Mouse (Mus musculus) layer of hippocampus, postnatal 14 days (tissue): ENCODE results near the gene Lancl3. TPM values are rescaled to one million over a fixed set of nuclear protein-coding genes. Genes with fewer than 3 reads are reported as not detected.
"Not testable (repeated sequence)": the region's sequence is repeated elsewhere in the genome, so short reads cannot be mapped to it uniquely, and the experiment has no call there.

Source experiments
- DNase-seq, 2 experiments: peaks; one replicate each; pipeline ENCODE4 v3.0.0; 2021 to 2022; ENCODE audit warnings: low spot score in 2 of 2, mixed read lengths in 1 of 2
- total RNA-seq, 2 experiments: library from RNA; stranded (reverse); gene quantifications; 2 replicates each; pipeline ENCODE4 v1.2.3; 2021

The Lancl3 gene
- total RNA-seq, 2 experiments from 2014 or later, result 3.7 to 4.7 TPM

DNA sequence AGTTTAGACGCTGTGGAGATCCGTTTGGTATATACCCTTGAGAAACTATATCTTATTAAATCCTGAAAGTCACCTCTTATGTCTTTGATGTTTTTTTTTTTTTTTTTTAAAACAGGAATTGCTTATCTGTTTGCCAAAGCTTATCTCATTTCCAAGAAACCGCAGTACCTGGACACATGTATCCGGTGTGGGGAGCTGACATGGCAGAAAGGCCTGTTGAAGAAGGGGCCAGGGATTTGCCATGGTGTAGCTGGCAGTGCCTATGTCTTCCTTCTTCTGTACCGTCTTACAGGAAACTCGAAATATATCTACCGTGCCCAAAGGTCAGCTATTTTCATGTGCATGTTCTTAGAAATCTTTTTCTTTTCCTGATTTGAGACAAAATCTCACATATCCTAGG is 58.1 kb downstream of the Lancl3 start:
- DNase-seq, result no peak

DNA sequence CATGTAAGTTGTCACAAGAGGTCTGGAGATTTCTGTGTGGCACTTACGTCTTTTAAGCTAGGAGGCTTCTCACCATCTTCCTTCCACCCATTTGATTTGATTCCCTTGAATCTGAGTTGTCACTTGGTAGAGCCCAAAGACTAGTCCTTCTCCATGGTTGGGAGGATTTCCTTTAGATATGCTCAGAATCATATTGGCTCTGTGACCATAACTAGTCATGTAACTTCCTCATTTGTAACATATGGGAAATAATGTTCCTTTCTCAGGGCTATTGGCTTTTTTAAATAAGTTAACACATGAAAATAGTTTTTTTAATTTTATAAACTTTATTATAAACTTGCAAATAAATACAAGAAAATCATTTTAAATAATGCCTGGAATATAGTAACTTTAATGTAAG is 59.6 kb downstream of the Lancl3 start:
- no peak for DNase-seq

DNA sequence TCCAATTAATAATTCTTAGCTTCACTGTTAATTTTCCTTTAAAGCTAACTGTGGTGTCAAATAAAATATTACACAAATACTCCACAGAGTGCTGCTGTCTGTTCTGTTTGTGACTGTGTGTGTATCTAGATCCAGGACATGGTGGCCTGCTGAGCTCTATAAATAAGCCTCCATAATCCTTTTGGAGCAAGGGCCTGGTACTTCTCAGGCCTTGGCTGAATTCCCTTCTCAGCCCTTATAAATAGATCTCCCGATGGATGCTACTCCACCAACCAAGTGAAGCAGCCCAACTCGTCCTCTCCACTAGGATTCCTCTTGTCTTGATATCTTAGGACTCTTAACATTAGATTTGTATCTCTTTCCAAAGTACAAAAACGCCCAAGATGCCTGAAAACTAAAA is 71.4 kb downstream of the Lancl3 start:
- no peak for DNase-seq

DNA sequence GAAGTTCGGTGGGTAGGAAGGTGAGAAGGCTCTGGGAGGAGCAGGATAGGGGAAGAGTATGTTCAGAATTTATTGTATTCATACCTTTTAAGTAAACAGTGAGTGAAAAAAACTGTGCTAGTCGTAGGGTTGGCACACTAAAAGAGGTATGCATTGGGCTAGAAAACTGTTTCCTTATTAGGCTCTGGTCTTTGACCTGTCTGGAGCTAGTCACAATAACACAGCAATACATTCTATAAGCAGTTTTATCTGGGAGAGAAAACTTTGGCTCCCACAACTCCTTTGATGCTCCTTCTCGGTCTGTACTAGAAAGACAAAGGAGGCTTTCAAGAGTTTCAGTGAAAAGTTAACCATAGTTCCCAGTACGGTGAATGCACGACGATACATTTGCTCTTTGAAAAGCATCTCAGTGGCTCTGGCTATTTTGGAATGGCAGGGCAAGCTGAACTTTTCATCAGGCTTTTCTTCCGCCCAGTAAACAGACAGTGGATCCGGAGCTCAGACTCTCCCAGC is 72.3 kb downstream of the Lancl3 start:
- DNase-seq, result no peak

DNA sequence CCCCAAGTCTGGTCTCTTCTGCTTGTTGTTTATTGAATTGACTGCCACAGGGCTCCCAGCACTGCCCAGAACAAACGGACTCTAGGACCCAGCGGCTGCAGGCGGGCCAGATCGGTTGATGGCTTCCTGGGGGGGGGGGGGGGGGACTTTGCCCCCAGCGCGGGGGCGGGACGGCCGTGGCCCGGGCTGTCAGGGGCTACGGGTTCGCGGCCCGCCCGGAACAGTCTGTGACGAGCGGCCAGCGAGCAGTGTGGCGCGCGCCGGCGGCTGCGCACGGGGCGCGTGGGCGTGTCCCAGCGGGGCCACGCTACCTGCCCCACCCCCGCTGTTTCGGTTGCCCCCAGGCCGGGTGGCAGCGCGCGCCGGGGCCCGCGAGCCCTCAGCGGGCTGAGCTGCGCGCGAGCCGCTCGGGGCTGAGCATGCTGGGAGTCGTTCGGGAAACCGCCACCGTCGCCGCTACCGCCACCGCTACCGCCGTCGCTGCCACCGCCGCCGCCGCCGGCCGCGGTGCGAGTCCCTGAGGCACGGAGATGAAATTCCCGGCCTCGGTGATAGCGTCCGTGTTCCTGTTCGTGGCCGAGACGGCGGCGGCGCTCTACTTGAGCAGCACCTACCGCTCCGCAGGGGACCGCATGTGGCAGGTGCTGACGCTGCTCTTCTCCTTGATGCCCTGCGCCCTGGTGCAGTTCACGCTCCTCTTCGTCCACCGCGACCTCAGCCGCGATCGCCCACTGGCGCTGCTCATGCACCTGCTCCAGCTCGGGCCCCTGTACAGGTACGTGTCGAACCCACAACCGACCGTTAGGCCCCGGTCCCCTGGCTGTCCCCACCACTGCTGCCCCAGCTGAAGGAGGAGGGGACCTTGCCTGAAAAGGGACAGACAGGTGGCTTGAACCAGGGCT is 73.0 kb downstream of the Lancl3 start, which contains the start of gene Xk:
Gene Xk (plus strand): TSS at position 297 of the 902 bp plus-strand sequence.
- DNase-seq, result peak; percentile 25 to 38

DNA sequence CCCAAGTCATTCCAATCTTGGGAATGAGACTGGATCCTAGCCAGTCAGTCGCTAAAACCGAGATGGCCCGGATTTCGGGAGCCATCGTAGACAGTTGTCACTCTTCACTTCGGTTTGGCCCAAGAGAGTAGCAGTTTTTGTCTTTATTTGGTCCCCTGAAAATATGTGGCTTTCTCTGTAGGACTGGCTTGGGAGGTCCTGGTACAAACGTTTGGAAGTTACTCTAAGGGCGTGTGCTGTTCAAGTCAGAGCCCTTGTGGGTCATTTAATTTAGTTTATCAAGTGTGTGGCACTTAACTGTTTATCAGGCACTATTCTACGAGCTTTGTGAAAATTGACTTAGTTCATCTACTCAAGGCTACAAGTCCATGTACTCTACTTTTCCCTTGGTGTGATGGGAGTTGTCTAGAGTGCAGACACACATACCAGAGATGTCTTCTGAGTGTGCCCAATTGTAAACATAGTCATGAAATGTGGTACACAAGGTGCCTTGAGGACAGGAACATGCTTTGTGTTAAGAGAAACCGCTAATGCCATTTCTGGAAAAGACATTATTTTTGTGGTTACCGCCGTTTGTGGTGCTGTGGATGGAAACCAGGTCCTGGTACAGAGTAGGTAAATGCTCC is 73.8 kb downstream of the Lancl3 start:
- no peak for DNase-seq

DNA sequence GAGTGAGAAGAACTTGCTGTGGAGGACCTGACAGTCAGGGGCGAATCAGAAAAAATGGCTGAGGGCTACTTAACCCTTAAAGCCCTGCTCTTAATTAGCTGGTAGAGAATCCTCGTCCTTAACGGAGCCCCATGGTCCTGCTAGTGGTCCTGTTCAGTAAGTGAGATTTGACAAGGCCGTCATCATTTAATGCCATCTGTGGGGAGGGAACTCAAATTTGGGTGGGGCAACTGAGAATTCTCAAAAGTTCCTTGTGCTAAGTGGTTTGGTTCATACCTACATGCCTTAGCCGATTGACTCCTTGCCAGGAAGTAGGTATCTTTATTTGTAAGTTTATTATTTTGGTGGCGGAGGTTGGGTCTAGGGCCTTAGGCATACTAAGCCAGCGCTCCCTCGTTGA is 74.6 kb downstream of the Lancl3 start:
- no peak for DNase-seq

DNA sequence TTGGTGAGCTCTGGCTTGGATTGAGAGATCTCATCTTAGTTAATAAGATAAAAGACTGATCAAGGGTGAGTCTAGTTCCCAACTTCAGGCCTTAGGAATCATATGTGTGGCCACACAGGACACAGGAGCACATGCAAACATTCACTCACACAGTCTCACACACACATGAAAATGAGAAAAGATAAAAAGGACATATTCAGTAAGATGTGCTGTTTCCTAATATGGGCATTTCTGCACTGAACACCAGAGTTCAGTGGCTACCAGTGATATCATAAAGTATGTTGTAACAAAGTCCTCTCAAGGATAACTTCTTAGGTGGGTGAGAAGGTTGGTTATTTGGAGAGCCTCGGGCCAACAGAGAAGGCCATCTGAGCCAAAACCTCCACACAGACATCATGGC is 83.8 kb downstream of the Lancl3 start, which contains the start of gene H2al1m:
Gene H2al1m (plus strand): TSS at position 301 of the 400 bp plus-strand sequence.
- DNase-seq, result not testable (repeated sequence)

DNA sequence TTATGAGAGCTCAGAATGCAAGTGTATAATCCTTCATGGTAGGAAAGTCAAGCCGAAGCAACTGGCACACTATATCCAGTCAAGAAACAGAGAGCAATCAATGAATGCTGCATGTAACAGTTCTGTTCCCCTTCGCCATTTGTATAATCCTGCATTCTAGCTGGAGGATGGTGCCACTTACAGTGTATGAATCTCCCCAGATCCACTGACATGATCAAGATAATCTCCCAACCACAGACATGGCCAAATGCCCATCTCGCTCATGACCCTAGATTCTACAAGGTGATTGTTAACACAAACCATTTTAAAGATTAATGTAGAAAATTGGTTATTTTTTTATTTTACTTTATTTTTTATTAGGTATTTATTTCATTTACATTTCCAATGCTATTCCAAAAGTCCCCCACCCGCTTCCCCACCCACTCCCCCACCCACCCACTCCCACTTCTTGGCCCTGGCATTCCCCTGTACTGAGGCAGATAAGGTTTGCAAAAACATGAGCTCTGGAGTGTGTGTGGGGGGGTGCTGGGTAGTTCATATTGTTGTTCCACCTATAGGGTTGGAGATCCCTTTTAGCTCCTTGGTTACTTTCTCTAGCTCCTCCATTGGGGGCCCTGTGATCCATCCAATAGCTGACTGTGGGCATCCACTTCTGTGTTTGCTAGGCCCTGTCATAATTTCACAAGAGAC is 93.6 kb downstream of the Lancl3 start:
- not testable (repeated sequence) for DNase-seq

DNA sequence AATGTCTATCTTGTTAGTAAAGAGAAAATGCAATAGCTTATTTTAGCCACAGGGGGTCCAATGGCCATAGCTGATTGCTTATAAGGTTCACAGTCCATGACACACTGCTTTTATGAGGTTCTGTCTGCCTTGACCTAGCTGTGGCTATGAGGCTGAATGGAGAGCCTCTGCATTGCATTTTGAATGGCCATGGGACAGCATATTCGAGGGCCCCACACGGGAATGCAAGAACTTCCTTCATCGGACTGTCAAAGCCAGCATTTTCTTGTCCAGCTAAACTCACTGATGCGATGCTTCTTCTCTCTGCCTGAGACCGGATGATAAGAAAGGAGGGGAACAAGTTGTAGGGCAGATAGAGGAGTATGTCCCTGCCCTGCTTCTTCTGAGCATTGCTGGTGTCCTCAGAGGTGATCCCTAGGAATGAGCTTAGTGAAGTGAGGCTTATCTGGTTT is 98.7 kb downstream of the Lancl3 start:
- no peak for DNase-seq

DNA sequence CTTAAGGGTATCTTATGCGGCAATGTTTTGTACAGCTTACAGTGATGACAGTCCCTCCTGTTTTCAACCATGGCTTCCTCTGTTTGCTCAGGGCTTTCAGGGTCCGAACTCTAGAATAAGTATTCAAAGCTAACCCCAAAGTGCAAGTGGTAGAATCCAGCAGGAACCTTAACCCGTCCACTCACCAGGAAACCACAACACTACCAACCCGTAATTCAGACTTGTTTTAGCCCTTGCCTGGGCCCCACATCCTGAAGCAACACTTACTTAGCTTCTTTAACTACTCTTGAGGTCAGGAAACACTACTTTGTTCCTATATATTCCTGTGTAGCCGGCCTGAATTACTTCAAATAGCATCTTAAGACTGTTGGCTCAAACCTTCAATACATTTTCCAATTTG is 103.1 kb downstream of the Lancl3 start:
- no peak for DNase-seq

DNA sequence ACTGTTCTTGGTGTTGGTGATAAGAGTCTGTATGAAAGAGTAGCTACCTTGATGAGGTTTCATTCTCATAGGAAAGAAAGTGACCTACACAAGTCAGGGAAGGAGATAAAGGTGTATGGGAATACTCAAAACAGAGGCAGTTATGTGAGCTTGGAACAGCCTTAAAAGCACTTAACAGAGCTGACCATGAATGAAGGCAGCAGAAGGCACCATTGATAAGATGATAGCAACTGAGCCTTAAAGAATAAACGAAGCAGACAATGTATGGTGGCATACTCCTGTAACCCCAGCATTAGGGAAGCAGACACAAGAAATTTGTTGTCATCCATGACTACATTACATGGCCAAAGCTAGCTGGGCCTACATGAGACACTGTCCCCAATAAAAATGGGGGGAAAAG is 103.8 kb downstream of the Lancl3 start:
- DNase-seq, result no peak

DNA sequence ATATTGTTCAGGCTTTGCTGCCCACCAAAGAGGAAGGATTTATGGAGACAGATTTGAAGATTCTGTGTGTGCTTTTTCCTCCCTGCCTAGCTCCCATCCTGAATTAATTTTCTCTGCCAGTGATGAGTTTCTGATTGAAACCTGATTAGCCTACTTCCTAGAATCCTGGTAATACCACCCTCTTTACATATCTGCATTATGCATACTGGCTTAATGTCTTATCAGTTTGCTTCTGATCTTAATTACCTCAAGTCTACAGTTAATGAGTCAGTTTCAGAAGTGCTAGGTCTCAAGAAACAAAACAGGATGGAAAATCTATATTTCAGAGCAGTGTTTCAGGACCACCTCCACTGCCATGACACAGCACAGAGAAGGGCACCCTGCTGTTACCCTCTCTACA is 116.8 kb downstream of the Lancl3 start:
- not testable (repeated sequence) for DNase-seq

Other genes starting within 250 kb of the Lancl3 start
- gene Fthl17b, start 236.9 kb upstream of the Lancl3 start, total RNA-seq, result not detected
- not detected for gene Fthl17c, start 223.3 kb upstream of the Lancl3 start, total RNA-seq
- gene Fthl17d, start 213.1 kb upstream of the Lancl3 start, total RNA-seq, result not detected
- gene Fthl17e, start 166.4 kb upstream of the Lancl3 start, total RNA-seq, result not detected
- gene Fthl17f, start 136.9 kb upstream of the Lancl3 start, total RNA-seq, result not detected
- gene 4930402K13Rik, start 95.3 kb upstream of the Lancl3 start, total RNA-seq, result not detected
- not detected for gene Gm14862, start 57.0 kb downstream of the Lancl3 start, total RNA-seq
- gene Xk, start 72.9 kb downstream of the Lancl3 start, total RNA-seq, result 10 to 100 TPM in 1 of 2 experiments, 1 to 10 TPM in 1; 8.4 to 11.9 TPM
- gene H2al1m, start 83.9 kb downstream of the Lancl3 start, total RNA-seq, result 1 to 10 TPM in 1 of 2 experiments, not detected in 1; 1.4 TPM
- 1 to 10 TPM in 1 of 2 experiments, not detected in 1; 1.5 TPM for gene H2al1k, start 150.7 kb downstream of the Lancl3 start, total RNA-seq